Mouse (Mus musculus): Measurements from ENCODE around the gene Fat3.

- no peak for TF ChIP-seq CTCF (IDR thresholded peaks at IDR 0.05; ENCODE audit: borderline replicate concordance, extremely low read depth, insufficient read depth, insufficient read length)
- TF ChIP-seq POLR2A (IDR thresholded peaks at IDR 0.05; ENCODE audit: borderline replicate concordance, extremely low read depth, insufficient read depth, insufficient read length, poor library complexity, severe bottlenecking), result no peak
Measured at GRCm38 (mm10) chr9:16007516-16007915, 493.6 kb downstream of the Fat3 start.

All from brain, embryonic 14.5 days (tissue).